Mouse (Mus musculus) midbrain, embryonic 16.5 days (tissue): ENCODE data around the gene Unc5b. TPM values are rescaled to one million over a fixed set of nuclear protein-coding genes. Genes with fewer than 3 reads are reported as not detected.
"Not testable (repeated sequence)": the region's sequence is repeated elsewhere in the genome, so short reads cannot be mapped to it uniquely, and the experiment has no call there.

ENCODE experiments used
- ATAC-seq: fragments of 200-750 bp; cut with Nextera tagmentation; 2 replicates; pipeline ENCODE4 v1.8.0; 2017; ENCODE audit warnings: moderate TSS enrichment
- H3K27ac ChIP-seq: fragments of 300-500 bp; sonication (generic); 2 replicates; pipeline ENCODE4 v1.5.1; 2014; ENCODE audit warnings: mild to moderate bottlenecking, low read length, mixed read lengths
- H3K27me3 ChIP-seq: fragments of 300-500 bp; sonication (generic); 2 replicates; pipeline ENCODE4 v1.6.1; 2014; ENCODE audit warnings: low read depth, low read length, mixed read lengths; ENCODE audit not compliant: control insufficient read depth, insufficient read depth
- H3K36me3 ChIP-seq: fragments of 300-500 bp; sonication (generic); 2 replicates; pipeline ENCODE4 v1.6.1; 2014; ENCODE audit warnings: mild to moderate bottlenecking, low read length, moderate library complexity, mixed read lengths; ENCODE audit not compliant: control insufficient read depth, insufficient read depth
- H3K4me1 ChIP-seq: fragments of 300-500 bp; sonication (generic); 2 replicates; pipeline ENCODE4 v1.6.1; 2014; ENCODE audit warnings: mild to moderate bottlenecking, low read length, mixed read lengths; ENCODE audit not compliant: control insufficient read depth, insufficient read depth
- H3K4me2 ChIP-seq: fragments of 300-500 bp; sonication (generic); 2 replicates; pipeline ENCODE4 v1.6.1; 2014; ENCODE audit warnings: mild to moderate bottlenecking, low read length, mixed read lengths
- H3K4me3 ChIP-seq: fragments of 300-500 bp; sonication (generic); 2 replicates; pipeline ENCODE4 v1.5.1; 2014; ENCODE audit warnings: low read depth, mild to moderate bottlenecking, low read length, moderate library complexity, mixed read lengths
- H3K9ac ChIP-seq: fragments of 300-500 bp; sonication (generic); 2 replicates; pipeline ENCODE4 v1.6.1; 2014; ENCODE audit warnings: low read depth, low read length, mixed read lengths
- H3K9me3 ChIP-seq: fragments of 300-500 bp; sonication (generic); replicated peaks from 2 replicates; pipeline ENCODE4 v1.6.1; 2014; ENCODE audit warnings: mild to moderate bottlenecking, low read length, mixed read lengths; ENCODE audit not compliant: control insufficient read depth, poor library complexity, severe bottlenecking
- WGBS: fragments of 180-500 bp; shearing (Covaris S2); extraction: QIAGEN DNeasy Blood & Tissue Kit; methylation state at CpG from one replicate; pipeline ENCODE4 v1.1.7; 2014; 5-methylcytosine and 5-hydroxymethylcytosine counted together
- polyA plus RNA-seq: library from polyadenylated mRNA; unstranded; fragments of >200 nt; fragmentation: Nextera tagmentation; extraction: Ambion mirVana; gene quantifications from 2 replicates; pipeline ENCODE4 v1.2.1, GENCODE M21; 2015

The Unc5b gene
- polyA plus RNA-seq, 1 experiment from 2014 or later = 2.0 TPM

GRCm38 (mm10) chr10:60743681-60744080, 87.7 kb downstream of the Unc5b start:
- WGBS = 58% methylated on average over 9 of the region's 9 CpGs
- H3K9ac ChIP-seq = no peak overlapping the region
- H3K27me3 ChIP-seq = no peaks in the 10 kb centered on the region
- H3K4me2 ChIP-seq = no peak overlapping the region
- H3K4me1 ChIP-seq = peaks cover 2% of the 10 kb centered on the region; the same call in 1 of the 2 replicates
- no peaks in the 10 kb centered on the region for H3K9me3 ChIP-seq
- no peak overlapping the region for H3K27ac ChIP-seq
- H3K4me3 ChIP-seq = no peak overlapping the region
- no peaks in the 10 kb centered on the region for H3K36me3 ChIP-seq
- ATAC-seq = no peak

GRCm38 (mm10) chr10:60742942-60743341, 88.4 kb downstream of the Unc5b start:
- H3K36me3 ChIP-seq = no peaks in the 10 kb centered on the region
- H3K4me3 ChIP-seq = no peak overlapping the region
- ATAC-seq = no peak
- no peaks in the 10 kb centered on the region for H3K27me3 ChIP-seq
- H3K4me2 ChIP-seq = no peak overlapping the region
- no peaks in the 10 kb centered on the region for H3K9me3 ChIP-seq
- no peak overlapping the region for H3K9ac ChIP-seq
- WGBS = 82% methylated on average over 6 of the region's 6 CpGs
- H3K27ac ChIP-seq = no peak overlapping the region
- H3K4me1 ChIP-seq = no peaks in the 10 kb centered on the region; the same call in 1 of the 2 replicates

DNA sequence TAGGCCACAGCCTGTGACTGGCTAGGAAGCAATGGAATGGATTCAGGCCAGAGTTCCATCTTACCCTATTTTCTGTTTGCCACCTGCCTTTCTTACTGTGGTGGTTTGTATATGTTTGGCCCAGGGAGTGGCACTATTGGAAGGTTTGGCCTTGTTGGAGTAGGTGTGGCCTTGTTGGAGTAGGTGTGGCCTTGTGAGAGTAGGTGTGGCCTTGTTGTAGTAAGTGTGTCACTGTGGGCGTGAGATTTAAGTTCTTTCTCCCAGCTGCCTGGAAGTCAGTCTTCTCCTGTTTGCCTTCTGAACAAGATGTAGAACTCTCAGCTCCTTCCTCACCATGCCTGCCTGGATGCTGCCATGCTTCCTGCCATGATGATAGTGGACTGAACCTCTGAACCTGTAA, 89.1 kb downstream of the Unc5b start:
- not testable (repeated sequence) for H3K4me2 ChIP-seq, H3K4me1 ChIP-seq, H3K9me3 ChIP-seq, H3K9ac ChIP-seq, H3K27me3 ChIP-seq, ATAC-seq, H3K36me3 ChIP-seq, H3K27ac ChIP-seq, H3K4me3 ChIP-seq
- WGBS = 79% methylated on average over 1 of the region's 1 CpGs

GRCm38 (mm10) chr10:60741435-60741834, 89.9 kb downstream of the Unc5b start:
- Histone ChIP-seq H3K9me3 (no peaks in the 10 kb centered on the region), H3K9ac (no peak overlapping the region), H3K27me3 (no peaks in the 10 kb centered on the region), H3K4me2 (no peak overlapping the region), H3K27ac (no peak overlapping the region), H3K4me1 (no peaks in the 10 kb centered on the region; the same call in 1 of the 2 replicates), H3K36me3 (no peaks in the 10 kb centered on the region), H3K4me3 (no peak overlapping the region)
- 79% methylated on average over 7 of the region's 7 CpGs for WGBS
- no peak for ATAC-seq

GRCm38 (mm10) chr10:60739619-60740363, 91.6 kb downstream of the Unc5b start:
- no peak for ATAC-seq
- H3K4me2 ChIP-seq = no peak overlapping the region
- H3K4me1 ChIP-seq = no peaks in the 10 kb centered on the region
- no peak overlapping the region for H3K4me3 ChIP-seq
- no peaks in the 10 kb centered on the region for H3K36me3 ChIP-seq
- H3K9me3 ChIP-seq = no peaks in the 10 kb centered on the region
- no peak overlapping the region for H3K27ac ChIP-seq
- no peak overlapping the region for H3K9ac ChIP-seq
- 98% methylated on average over 4 of the region's 4 CpGs for WGBS
- no peaks in the 10 kb centered on the region for H3K27me3 ChIP-seq

DNA sequence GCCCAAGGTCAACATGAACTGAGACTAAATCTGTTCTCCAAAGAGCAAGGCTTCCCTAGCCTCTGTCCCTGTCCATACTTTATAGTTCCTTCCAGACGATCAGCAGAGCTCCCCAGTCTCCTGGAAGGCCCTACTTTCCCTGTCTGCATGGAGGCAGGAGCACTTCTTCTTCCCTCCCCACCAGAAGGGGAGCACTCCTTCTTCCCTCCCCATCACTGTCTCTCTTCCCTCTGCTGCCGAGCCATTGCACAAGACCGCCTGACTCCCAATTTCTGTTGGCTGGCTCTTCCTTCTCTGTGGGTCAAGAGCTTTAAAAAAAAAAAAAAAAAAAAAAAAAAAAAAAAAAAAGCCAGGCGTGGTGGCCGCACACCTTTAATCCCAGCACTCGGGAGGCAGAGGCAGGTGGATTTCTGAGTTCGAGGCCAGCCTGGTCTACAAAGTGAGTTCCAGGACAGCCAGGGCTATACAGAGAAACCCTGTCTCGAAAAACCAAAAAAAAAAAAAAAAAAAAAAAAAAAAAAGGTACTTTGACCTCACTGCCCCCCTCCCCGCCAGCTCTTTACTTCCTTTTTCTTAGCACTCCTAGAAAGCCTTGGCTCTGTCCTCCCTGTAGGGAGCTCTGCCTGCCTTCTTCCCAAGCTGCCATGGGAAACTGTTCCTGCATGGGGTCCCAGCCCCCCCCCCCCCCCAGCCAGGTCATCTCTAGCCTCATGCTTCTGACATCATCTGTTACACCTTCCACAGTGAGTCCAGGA, 93.3 kb downstream of the Unc5b start:
- H3K9ac ChIP-seq = no peak overlapping the region
- no peaks in the 10 kb centered on the region for H3K36me3 ChIP-seq
- no peaks in the 10 kb centered on the region for H3K27me3 ChIP-seq
- no peaks in the 10 kb centered on the region for H3K9me3 ChIP-seq
- H3K4me1 ChIP-seq = no peaks in the 10 kb centered on the region; the same call in 1 of the 2 replicates
- ATAC-seq = no peak
- H3K4me2 ChIP-seq = no peak overlapping the region
- WGBS = 81% methylated on average over 4 of the region's 9 CpGs
- H3K27ac ChIP-seq = no peak overlapping the region
- H3K4me3 ChIP-seq = no peak overlapping the region

DNA sequence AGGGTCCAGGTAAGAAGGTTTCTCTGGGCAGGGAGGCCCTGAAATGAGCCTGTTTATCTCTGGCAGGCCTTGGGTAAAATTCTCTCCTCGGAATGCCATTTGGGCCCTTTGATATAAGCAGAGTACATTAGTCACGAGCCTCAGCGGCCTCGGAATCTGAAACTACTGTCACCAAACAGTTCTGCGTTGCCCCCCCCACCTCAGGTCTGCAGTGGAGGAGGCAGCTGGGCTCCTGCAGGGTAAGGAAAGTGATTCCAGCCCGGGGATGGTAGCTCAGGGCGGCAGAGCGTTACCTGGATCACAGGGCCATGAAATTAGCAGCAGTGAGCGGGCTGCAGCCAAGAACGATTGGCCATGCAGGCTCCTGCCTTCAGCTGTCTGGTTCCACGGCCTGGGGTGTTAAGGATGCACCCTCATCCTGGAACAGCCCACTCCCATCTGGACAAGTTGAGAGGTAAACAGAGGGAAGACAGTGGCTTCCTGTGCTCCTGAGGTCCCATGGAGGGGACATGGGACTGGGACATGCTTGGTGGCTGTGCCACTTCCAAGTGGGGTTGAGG, 94.1 kb downstream of the Unc5b start:
- Histone ChIP-seq H3K4me3 (no peak overlapping the region), H3K27ac (no peak overlapping the region), H3K27me3 (no peaks in the 10 kb centered on the region), H3K4me1 (peaks cover 4% of the 10 kb centered on the region), H3K9me3 (no peaks in the 10 kb centered on the region), H3K4me2 (no peak overlapping the region), H3K9ac (no peak overlapping the region), H3K36me3 (no peaks in the 10 kb centered on the region)
- WGBS = 62% methylated on average over 11 of the region's 11 CpGs
- no peak for ATAC-seq

DNA sequence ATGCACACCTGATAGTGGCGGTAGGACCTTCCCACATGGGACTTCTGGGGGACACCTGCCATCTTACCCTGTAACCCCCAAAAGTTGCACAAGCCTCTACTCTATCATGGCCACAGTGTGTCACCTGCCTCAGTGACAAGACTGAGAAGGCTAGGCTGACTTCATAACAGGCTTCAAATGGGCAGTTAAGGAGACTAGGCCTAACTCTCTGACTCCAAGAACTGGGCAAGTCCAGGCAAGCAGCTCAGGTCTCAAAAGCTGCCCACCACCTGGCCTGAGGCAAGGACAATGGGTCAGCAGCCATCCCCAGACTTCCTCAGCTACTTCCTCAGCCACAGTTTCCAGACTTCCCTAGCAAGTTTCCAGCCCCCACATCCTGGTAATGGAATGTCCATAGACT, 95.6 kb downstream of the Unc5b start:
- no peaks in the 10 kb centered on the region for H3K9me3 ChIP-seq
- H3K9ac ChIP-seq = no peak overlapping the region
- H3K36me3 ChIP-seq = no peaks in the 10 kb centered on the region
- ATAC-seq = no peak
- no peak overlapping the region for H3K4me3 ChIP-seq
- H3K4me1 ChIP-seq = peaks cover 13% of the 10 kb centered on the region
- no peak overlapping the region for H3K27ac ChIP-seq
- H3K4me2 ChIP-seq = no peak overlapping the region
- H3K27me3 ChIP-seq = no peaks in the 10 kb centered on the region
- 94% methylated on average over 1 of the region's 1 CpGs for WGBS

- 86% methylated on average over 8 of the region's 8 CpGs for WGBS
- H3K4me1 ChIP-seq = peaks cover 13% of the 10 kb centered on the region
- H3K9ac ChIP-seq = no peak overlapping the region
- no peaks in the 10 kb centered on the region for H3K9me3 ChIP-seq
- H3K27ac ChIP-seq = no peak overlapping the region
- H3K4me2 ChIP-seq = no peak overlapping the region
- no peaks in the 10 kb centered on the region for H3K27me3 ChIP-seq
- ATAC-seq = no peak
- no peak overlapping the region for H3K4me3 ChIP-seq
- no peaks in the 10 kb centered on the region for H3K36me3 ChIP-seq
Observed at GRCm38 (mm10) chr10:60733471-60733870, 97.9 kb downstream of the Unc5b start.
